Mouse (Mus musculus) thymus, adult 2 months (tissue): Measurements from ENCODE around the gene Lgalsl.

ENCODE experiments used
- CTCF ChIP-seq: fragments of 200-500 bp; IDR thresholded peaks from 2 replicates; pipeline ENCODE4 v1.5.1; 2012; ENCODE audit warnings: mild to moderate bottlenecking, control low read depth, low read length, moderate library complexity, borderline replicate concordance; ENCODE audit not compliant: control insufficient read depth, poor library complexity, insufficient read depth; ENCODE audit errors: extremely low read depth
- POLR2A ChIP-seq: fragments of 200-500 bp; IDR thresholded peaks from 2 replicates; pipeline ENCODE4 v1.6.1; 2012; ENCODE audit warnings: mild to moderate bottlenecking, low read length, control low read depth, moderate library complexity; ENCODE audit not compliant: control insufficient read depth, poor library complexity, insufficient read depth; ENCODE audit errors: extremely low read depth

DNA sequence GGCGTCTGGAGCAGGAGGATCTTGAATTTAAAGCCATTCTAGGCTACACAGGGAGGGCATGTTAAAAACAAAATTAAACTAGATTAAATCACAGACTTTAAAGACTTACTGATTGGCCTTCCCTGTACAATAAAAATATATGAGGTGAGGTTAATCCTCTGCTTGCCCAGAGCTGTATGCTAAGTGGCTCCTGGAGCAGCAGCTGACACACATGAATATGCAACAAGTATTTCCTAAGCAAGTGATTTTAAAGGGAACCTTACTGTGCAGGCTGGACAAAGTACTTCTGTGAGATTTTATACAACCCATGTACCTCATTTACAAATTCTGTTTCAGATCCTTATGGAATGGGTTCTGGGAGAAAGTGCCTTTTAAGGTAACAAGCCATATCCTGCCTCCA lies 41.8 kb downstream of the Lgalsl start:
- TF ChIP-seq CTCF, result no peak
- TF ChIP-seq POLR2A, result no peak
